Mouse (Mus musculus): ENCODE data around the gene Oma1.

DNA sequence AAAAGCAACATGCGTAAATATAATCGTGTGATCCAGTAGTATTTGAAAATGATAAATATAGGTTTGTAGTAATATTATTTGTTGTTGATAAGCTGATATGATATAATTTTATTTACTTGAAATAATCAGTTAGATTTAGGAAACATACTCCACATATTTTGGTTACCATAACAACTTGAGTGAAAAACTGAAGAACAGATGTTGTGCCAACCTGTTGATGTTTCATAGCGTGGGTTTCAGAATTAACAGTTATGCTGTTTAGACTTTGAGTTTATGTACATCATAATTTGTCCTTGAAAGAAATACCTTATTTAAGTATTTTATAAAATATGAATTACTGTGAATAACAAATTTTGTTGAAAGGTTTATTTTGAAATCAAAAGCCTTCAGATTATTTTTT lies 43.8 kb downstream of the Oma1 start:
- no peak for TF ChIP-seq POLR2A (IDR thresholded peaks at IDR 0.05; ENCODE audit: low read depth, low read length)
- no peak for TF ChIP-seq CTCF (IDR thresholded peaks at IDR 0.05; ENCODE audit: extremely low read depth, insufficient read depth, insufficient read length, insufficient replicate concordance)
